Mouse (Mus musculus) midbrain, postnatal 0 days (tissue): ENCODE measurements around the gene Tmem54. TPM values are rescaled to one million over a fixed set of nuclear protein-coding genes. Genes with fewer than 3 reads are reported as not detected.
A peak's percentile ranks its signal among the peaks of the same experiment; 100 is the strongest.

Experiments used
- ATAC-seq: fragments of 200-750 bp; cut with Nextera tagmentation; 2 replicates; pipeline ENCODE4 v1.8.0; 2017; ENCODE audit warnings: moderate number of reproducible peaks, mild to moderate bottlenecking, moderate TSS enrichment, moderate library complexity; ENCODE audit not compliant: low FRiP score
- DNase-seq: peaks from one replicate; pipeline ENCODE4 v3.0.0-alpha.2; 2015; ENCODE audit warnings: low spot score
- H3K27ac ChIP-seq: fragments of 300-500 bp; sonication (generic); 2 replicates; pipeline ENCODE4 v1.5.1; 2014; ENCODE audit warnings: low read depth, mild to moderate bottlenecking, low read length, mixed read lengths
- H3K27me3 ChIP-seq: fragments of 300-500 bp; sonication (generic); 2 replicates; pipeline ENCODE4 v1.6.1; 2014; ENCODE audit warnings: low read length, control low read depth, mixed read lengths; ENCODE audit not compliant: insufficient read depth
- H3K36me3 ChIP-seq: fragments of 300-500 bp; sonication (generic); 2 replicates; pipeline ENCODE4 v1.6.1; 2014; ENCODE audit warnings: low read length, control low read depth, mixed read lengths; ENCODE audit not compliant: insufficient read depth
- H3K4me1 ChIP-seq: fragments of 300-500 bp; sonication (generic); 2 replicates; pipeline ENCODE4 v1.6.1; 2014; ENCODE audit warnings: mild to moderate bottlenecking, control low read depth, antibody characterized with exemption, low read length, mixed read lengths; ENCODE audit not compliant: insufficient read depth
- H3K4me2 ChIP-seq: fragments of 300-500 bp; sonication (generic); 2 replicates; pipeline ENCODE4 v1.6.1; 2014; ENCODE audit warnings: low read depth, mild to moderate bottlenecking, low read length, mixed read lengths; ENCODE audit not compliant: poor library complexity, severe bottlenecking
- H3K4me3 ChIP-seq: fragments of 300-500 bp; sonication (generic); 2 replicates; pipeline ENCODE4 v1.5.1; 2014; ENCODE audit warnings: low read depth, mild to moderate bottlenecking, low read length, moderate library complexity
- H3K9ac ChIP-seq: fragments of 300-500 bp; sonication (generic); replicated peaks from 2 replicates; pipeline ENCODE4 v1.6.1; 2014; ENCODE audit warnings: mild to moderate bottlenecking, low read length, moderate library complexity, mixed read lengths; ENCODE audit not compliant: poor library complexity, severe bottlenecking
- H3K9me3 ChIP-seq: fragments of 300-500 bp; sonication (generic); 2 replicates; pipeline ENCODE4 v1.6.1; 2016; ENCODE audit warnings: low read length, control low read depth
- CTCF ChIP-seq: IDR thresholded peaks from 2 replicates; pipeline ENCODE4 v1.5.1; 2016; ENCODE audit warnings: antibody characterized with exemption, mild to moderate bottlenecking
- WGBS: fragments of 180-500 bp; shearing (Covaris S2); extraction: QIAGEN DNeasy Blood & Tissue Kit; methylation state at CpG from one replicate; pipeline ENCODE4 v1.1.7; 2014; 5-methylcytosine and 5-hydroxymethylcytosine counted together
- polyA plus RNA-seq: library from polyadenylated mRNA; unstranded; fragments of >200 nt; fragmentation: Nextera tagmentation; extraction: Ambion mirVana; gene quantifications from 2 replicates; pipeline ENCODE4 v1.2.1, GENCODE M21; 2015
- total RNA-seq: library from RNA; depleted of rRNA; stranded (reverse); fragments of >200 nt; gene quantifications from 2 replicates; pipeline ENCODE4 v1.2.3, GENCODE M21; 2014

Gene Tmem54
- total and polyA plus RNA-seq, 2 experiments from 2014 or later, result 0.99 TPM; not detected in 1

GRCm38 (mm10) chr4:129059922-129060321 is 45.4 kb upstream of the Tmem54 start:
- H3K9me3 ChIP-seq, result no peaks in the 10 kb centered on the region
- ATAC-seq (no peak), DNase-seq (no peak)
- 62% methylated on average over 4 of the region's 4 CpGs for WGBS
- peak overlapping the region; percentile 80 for H3K4me3 ChIP-seq
- peak overlapping the region; percentile 88 for H3K4me2 ChIP-seq
- H3K4me1 ChIP-seq, result peaks cover 4% of the 10 kb centered on the region; the same call in 1 of the 2 replicates
- no peak overlapping the region for H3K27ac ChIP-seq
- no peaks in the 10 kb centered on the region for H3K27me3 ChIP-seq
- 0 out of 2 replicates have a peak overlapping the region, but pooled peaks have one; percentile 20 for H3K9ac ChIP-seq
- TF ChIP-seq CTCF, result no peak
- no peaks in the 10 kb centered on the region for H3K36me3 ChIP-seq

DNA sequence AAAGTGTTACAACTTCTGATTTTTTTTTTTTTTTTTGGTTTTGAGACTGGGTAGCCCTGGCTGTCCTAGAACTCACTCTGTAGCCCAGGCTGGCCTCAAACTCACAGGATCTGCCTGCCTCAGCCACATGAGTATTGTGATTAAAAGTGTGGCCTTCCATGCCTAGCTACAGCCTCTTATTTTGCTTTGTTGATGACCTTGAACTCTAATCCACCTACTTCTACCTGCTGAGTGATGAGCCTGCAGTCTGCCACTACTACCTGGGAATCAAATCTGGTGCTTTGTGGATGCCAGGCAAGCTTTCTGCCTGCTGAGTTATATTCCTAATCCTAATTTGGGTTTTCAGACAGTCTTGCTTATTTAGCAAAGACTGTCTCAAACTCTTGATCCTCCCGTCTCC is 43.9 kb upstream of the Tmem54 start:
- no peak overlapping the region for H3K9ac ChIP-seq
- H3K4me1 ChIP-seq, result peaks cover 4% of the 10 kb centered on the region; the same call in 1 of the 2 replicates
- 84% methylated on average over 1 of the region's 1 CpGs for WGBS
- H3K9me3 ChIP-seq, result no peaks in the 10 kb centered on the region
- no peak for DNase-seq
- no peaks in the 10 kb centered on the region for H3K27me3 ChIP-seq
- no peak overlapping the region for H3K4me3 ChIP-seq
- ATAC-seq, result no peak
- H3K36me3 ChIP-seq, result no peaks in the 10 kb centered on the region
- H3K27ac ChIP-seq, result no peak overlapping the region
- no peak for TF ChIP-seq CTCF
- H3K4me2 ChIP-seq, result peak overlapping the region; percentile 88; the same call in 1 of the 2 replicates

DNA sequence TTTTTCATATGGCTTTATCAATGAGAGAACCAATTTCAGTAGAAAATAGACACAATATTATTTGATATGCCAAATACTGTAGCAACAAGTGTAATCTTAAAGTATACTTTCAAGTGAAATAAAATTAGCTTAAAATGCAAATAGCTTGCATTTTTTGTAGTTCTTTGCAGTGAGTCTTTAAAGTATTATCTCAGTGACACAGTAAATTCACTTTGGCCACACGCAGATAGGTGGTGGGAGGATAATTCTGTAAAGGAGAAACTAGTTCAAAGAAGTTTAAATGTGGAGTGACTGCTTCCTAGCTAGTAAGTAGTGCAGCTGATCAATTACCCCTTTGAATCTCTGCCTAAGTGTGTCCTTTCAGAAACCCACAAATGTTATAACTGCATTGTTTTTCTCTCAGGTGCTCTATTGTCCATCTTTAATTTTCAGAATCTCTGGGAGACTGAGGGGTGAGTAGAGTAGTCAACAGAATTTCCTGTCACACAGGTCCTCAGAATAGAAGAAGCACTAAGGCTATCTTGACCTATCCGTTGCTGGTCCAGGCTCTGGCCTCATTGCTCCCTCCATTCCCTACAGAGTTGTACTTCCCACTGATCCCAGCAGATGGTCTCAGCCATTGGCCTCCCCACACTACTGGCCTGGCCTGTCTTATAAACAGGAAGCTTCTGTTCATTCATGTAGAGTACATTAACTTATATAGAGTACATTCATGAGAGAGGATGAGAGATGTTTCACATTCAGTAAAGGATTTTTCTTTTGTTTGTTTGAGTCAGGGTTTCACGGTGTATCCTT is 42.9 kb upstream of the Tmem54 start:
- Histone ChIP-seq H3K9ac (no peak overlapping the region), H3K27ac (no peak overlapping the region), H3K4me3 (no peak overlapping the region), H3K27me3 (no peaks in the 10 kb centered on the region), H3K9me3 (no peaks in the 10 kb centered on the region), H3K4me2 (no peak overlapping the region), H3K4me1 (peaks cover 4% of the 10 kb centered on the region; the same call in 1 of the 2 replicates), H3K36me3 (no peaks in the 10 kb centered on the region)
- DNase-seq, result no peak
- 78% methylated on average over 3 of the region's 3 CpGs for WGBS
- ATAC-seq, result no peak
- TF ChIP-seq CTCF, result no peak

GRCm38 (mm10) chr4:129065688-129066236 is 39.6 kb upstream of the Tmem54 start:
- Histone ChIP-seq H3K9ac (no peak overlapping the region), H3K4me1 (no peaks in the 10 kb centered on the region), H3K27ac (no peak overlapping the region), H3K36me3 (no peaks in the 10 kb centered on the region), H3K9me3 (no peaks in the 10 kb centered on the region), H3K4me2 (no peak overlapping the region), H3K27me3 (no peaks in the 10 kb centered on the region), H3K4me3 (no peak overlapping the region)
- ATAC-seq, result no peak
- DNase-seq, result no peak
- no peak for TF ChIP-seq CTCF

- H3K27me3 ChIP-seq, result no peaks in the 10 kb centered on the region
- TF ChIP-seq CTCF, result no peak
- no peak overlapping the region for H3K4me2 ChIP-seq
These were observed 37.5 kb upstream of the Tmem54 start for GRCm38 (mm10) chr4:129067638-129068415.

More at GRCm38 (mm10) chr4:129067638-129068415, 37.5 kb upstream of the Tmem54 start:
- H3K9ac ChIP-seq, result no peak overlapping the region
- H3K9me3 ChIP-seq, result no peaks in the 10 kb centered on the region
- no peaks in the 10 kb centered on the region for H3K36me3 ChIP-seq
- DNase-seq (no peak), ATAC-seq (no peak)
- 89% methylated on average over 5 of the region's 5 CpGs for WGBS
- H3K4me3 ChIP-seq, result no peak overlapping the region
- no peak overlapping the region for H3K27ac ChIP-seq
- H3K4me1 ChIP-seq, result no peaks in the 10 kb centered on the region
